Mouse (Mus musculus): ENCODE results near the gene Insrr. TPM values are rescaled to one million over a fixed set of nuclear protein-coding genes. Genes with fewer than 3 reads are reported as not detected.
"Not testable (repeated sequence)": the region's sequence is repeated elsewhere in the genome, so short reads cannot be mapped to it uniquely, and the experiment has no call there.

Insrr gene
- polyA plus RNA-seq, 1 experiment from 2014 or later: 0.12 TPM

GRCm38 (mm10) chr3:87846650-87847110 lies 49.9 kb downstream of the Insrr start, which contains the start of gene Sh2d2a:
TSS of gene Sh2d2a (plus strand) at chr3:87846755.
- H3K9ac ChIP-seq (ENCODE audit: low read length): no peak within 1 kb of the TSS
- 76% methylated on average over 7 of the region's 7 CpGs for WGBS
- H3K36me3 ChIP-seq (ENCODE audit: control insufficient read depth, insufficient read depth, low read length): no peaks in the 10 kb centered on the region

GRCm38 (mm10) chr3:87847680-87848079 lies 50.9 kb downstream of the Insrr start:
- no peak overlapping the region for H3K4me2 ChIP-seq (ENCODE audit: low read depth, severe bottlenecking)
- H3K9me3 ChIP-seq (ENCODE audit: control insufficient read depth, low read length): no peaks in the 10 kb centered on the region
- no peak overlapping the region for H3K27ac ChIP-seq (replicated peaks; ENCODE audit: low read depth, low read length)
- no peak overlapping the region for H3K4me3 ChIP-seq (ENCODE audit: low read depth, low read length)
- no peaks in the 10 kb centered on the region for H3K36me3 ChIP-seq (ENCODE audit: control insufficient read depth, insufficient read depth, low read length)
- H3K27me3 ChIP-seq (ENCODE audit: control insufficient read depth, insufficient read depth, low read length): no peaks in the 10 kb centered on the region
- no peak overlapping the region for H3K9ac ChIP-seq (ENCODE audit: low read length)
- 75% methylated on average over 5 of the region's 5 CpGs for WGBS
- DNase-seq (ENCODE audit: low spot score): no peak
- H3K4me1 ChIP-seq (ENCODE audit: control insufficient read depth, insufficient read depth, low read length): no peaks in the 10 kb centered on the region
- no peak for ATAC-seq (ENCODE audit: insufficient number of reproducible peaks, low FRiP score, low TSS enrichment, low read depth)

More at GRCm38 (mm10) chr3:87846650-87847110, 49.9 kb downstream of the Insrr start, which contains the start of gene Sh2d2a:
- DNase-seq (ENCODE audit: low spot score) (no peak), ATAC-seq (ENCODE audit: insufficient number of reproducible peaks, low FRiP score, low TSS enrichment, low read depth) (no peak)
- Histone ChIP-seq H3K4me2 (ENCODE audit: low read depth, severe bottlenecking) (no peak within 1 kb of the TSS), H3K4me1 (ENCODE audit: control insufficient read depth, insufficient read depth, low read length) (no peaks in the 10 kb centered on the region), H3K27ac (replicated peaks; ENCODE audit: low read depth, low read length) (no peak within 1 kb of the TSS), H3K4me3 (ENCODE audit: low read depth, low read length) (no peak within 1 kb of the TSS), H3K9me3 (ENCODE audit: control insufficient read depth, low read length) (no peaks in the 10 kb centered on the region), H3K27me3 (ENCODE audit: control insufficient read depth, insufficient read depth, low read length) (no peaks in the 10 kb centered on the region)

- Histone ChIP-seq H3K36me3 (ENCODE audit: control insufficient read depth, insufficient read depth, low read length) (no peaks in the 10 kb centered on the region), H3K4me2 (ENCODE audit: low read depth, severe bottlenecking) (no peak overlapping the region), H3K9me3 (ENCODE audit: control insufficient read depth, low read length) (no peaks in the 10 kb centered on the region), H3K4me3 (ENCODE audit: low read depth, low read length) (no peak overlapping the region), H3K4me1 (ENCODE audit: control insufficient read depth, insufficient read depth, low read length) (no peaks in the 10 kb centered on the region), H3K9ac (ENCODE audit: low read length) (no peak overlapping the region), H3K27ac (replicated peaks; ENCODE audit: low read depth, low read length) (no peak overlapping the region), H3K27me3 (ENCODE audit: control insufficient read depth, insufficient read depth, low read length) (no peaks in the 10 kb centered on the region)
- ATAC-seq (ENCODE audit: insufficient number of reproducible peaks, low FRiP score, low TSS enrichment, low read depth) (no peak), DNase-seq (ENCODE audit: low spot score) (no peak)
- 80% methylated on average over 14 of the region's 14 CpGs for WGBS
Observed at GRCm38 (mm10) chr3:87849117-87849516, 52.4 kb downstream of the Insrr start.

- no peak for ATAC-seq (ENCODE audit: insufficient number of reproducible peaks, low FRiP score, low TSS enrichment, low read depth)
- no peaks in the 10 kb centered on the region for H3K27me3 ChIP-seq (ENCODE audit: control insufficient read depth, insufficient read depth, low read length)
- no peaks in the 10 kb centered on the region for H3K4me1 ChIP-seq (ENCODE audit: control insufficient read depth, insufficient read depth, low read length)
- no peaks in the 10 kb centered on the region for H3K9me3 ChIP-seq (ENCODE audit: control insufficient read depth, low read length)
- 45% methylated on average over 7 of the region's 7 CpGs for WGBS
- DNase-seq (ENCODE audit: low spot score): no peak
- no peak overlapping the region for H3K27ac ChIP-seq (replicated peaks; ENCODE audit: low read depth, low read length)
- no peak overlapping the region for H3K4me3 ChIP-seq (ENCODE audit: low read depth, low read length)
- H3K9ac ChIP-seq (ENCODE audit: low read length): no peak overlapping the region
- H3K4me2 ChIP-seq (ENCODE audit: low read depth, severe bottlenecking): no peak overlapping the region
- peaks cover 15% of the 10 kb centered on the region for H3K36me3 ChIP-seq (ENCODE audit: control insufficient read depth, insufficient read depth, low read length)
Observed at GRCm38 (mm10) chr3:87854795-87855568, 58.2 kb downstream of the Insrr start.

- Histone ChIP-seq H3K9me3 (ENCODE audit: control insufficient read depth, low read length) (no peaks in the 10 kb centered on the region), H3K4me2 (ENCODE audit: low read depth, severe bottlenecking) (no peak overlapping the region), H3K9ac (ENCODE audit: low read length) (no peak overlapping the region), H3K4me3 (ENCODE audit: low read depth, low read length) (no peak overlapping the region), H3K36me3 (ENCODE audit: control insufficient read depth, insufficient read depth, low read length) (peaks cover 15% of the 10 kb centered on the region), H3K27ac (replicated peaks; ENCODE audit: low read depth, low read length) (no peak overlapping the region), H3K27me3 (ENCODE audit: control insufficient read depth, insufficient read depth, low read length) (no peaks in the 10 kb centered on the region), H3K4me1 (ENCODE audit: control insufficient read depth, insufficient read depth, low read length) (no peaks in the 10 kb centered on the region)
- no peak for DNase-seq (ENCODE audit: low spot score)
- ATAC-seq (ENCODE audit: insufficient number of reproducible peaks, low FRiP score, low TSS enrichment, low read depth): no peak
- WGBS: 93% methylated on average over 8 of the region's 8 CpGs
Observed at GRCm38 (mm10) chr3:87855936-87856335, 59.2 kb downstream of the Insrr start.

GRCm38 (mm10) chr3:87857666-87858065 lies 60.9 kb downstream of the Insrr start:
- Histone ChIP-seq H3K4me1 (ENCODE audit: control insufficient read depth, insufficient read depth, low read length) (no peaks in the 10 kb centered on the region), H3K36me3 (ENCODE audit: control insufficient read depth, insufficient read depth, low read length) (peaks cover 17% of the 10 kb centered on the region), H3K4me3 (ENCODE audit: low read depth, low read length) (no peak overlapping the region), H3K9ac (ENCODE audit: low read length) (no peak overlapping the region), H3K4me2 (ENCODE audit: low read depth, severe bottlenecking) (no peak overlapping the region), H3K27me3 (ENCODE audit: control insufficient read depth, insufficient read depth, low read length) (no peaks in the 10 kb centered on the region), H3K27ac (replicated peaks; ENCODE audit: low read depth, low read length) (no peak overlapping the region), H3K9me3 (ENCODE audit: control insufficient read depth, low read length) (no peaks in the 10 kb centered on the region)
- ATAC-seq (ENCODE audit: insufficient number of reproducible peaks, low FRiP score, low TSS enrichment, low read depth) (no peak), DNase-seq (ENCODE audit: low spot score) (no peak)
- 73% methylated on average over 8 of the region's 8 CpGs for WGBS

GRCm38 (mm10) chr3:87859813-87860212 lies 63.1 kb downstream of the Insrr start:
- no peak overlapping the region for H3K9ac ChIP-seq (ENCODE audit: low read length)
- no peaks in the 10 kb centered on the region for H3K27me3 ChIP-seq (ENCODE audit: control insufficient read depth, insufficient read depth, low read length)
- DNase-seq (ENCODE audit: low spot score): peak; percentile 66
- no peaks in the 10 kb centered on the region for H3K9me3 ChIP-seq (ENCODE audit: control insufficient read depth, low read length)
- H3K27ac ChIP-seq (replicated peaks; ENCODE audit: low read depth, low read length): no peak overlapping the region
- ATAC-seq (ENCODE audit: insufficient number of reproducible peaks, low FRiP score, low TSS enrichment, low read depth): no peak
- WGBS: 41% methylated on average over 3 of the region's 3 CpGs
- no peaks in the 10 kb centered on the region for H3K4me1 ChIP-seq (ENCODE audit: control insufficient read depth, insufficient read depth, low read length)
- H3K4me3 ChIP-seq (ENCODE audit: low read depth, low read length): no peak overlapping the region
- no peak overlapping the region for H3K4me2 ChIP-seq (ENCODE audit: low read depth, severe bottlenecking)
- peaks cover 24% of the 10 kb centered on the region for H3K36me3 ChIP-seq (ENCODE audit: control insufficient read depth, insufficient read depth, low read length)

GRCm38 (mm10) chr3:87864111-87864510 lies 67.4 kb downstream of the Insrr start:
- H3K4me2 ChIP-seq (ENCODE audit: low read depth, severe bottlenecking); DNase-seq (ENCODE audit: low spot score); H3K9ac ChIP-seq (ENCODE audit: low read length); H3K9me3 ChIP-seq (ENCODE audit: control insufficient read depth, low read length); H3K27ac ChIP-seq (replicated peaks; ENCODE audit: low read depth, low read length); ATAC-seq (ENCODE audit: insufficient number of reproducible peaks, low FRiP score, low TSS enrichment, low read depth); H3K4me1 ChIP-seq (ENCODE audit: control insufficient read depth, insufficient read depth, low read length); H3K4me3 ChIP-seq (ENCODE audit: low read depth, low read length); H3K27me3 ChIP-seq (ENCODE audit: control insufficient read depth, insufficient read depth, low read length): not testable (repeated sequence)
- WGBS: 92% methylated on average over 4 of the region's 4 CpGs
- H3K36me3 ChIP-seq (ENCODE audit: control insufficient read depth, insufficient read depth, low read length): peaks cover 24% of the 10 kb centered on the region
